Mouse (Mus musculus): Measurements from ENCODE around the gene Creb3. TPM values are rescaled to one million over a fixed set of nuclear protein-coding genes. Genes with fewer than 3 reads are reported as not detected.

Gene Creb3
- polyA plus RNA-seq, 1 experiment from 2014 or later: 94.1 TPM

DNA sequence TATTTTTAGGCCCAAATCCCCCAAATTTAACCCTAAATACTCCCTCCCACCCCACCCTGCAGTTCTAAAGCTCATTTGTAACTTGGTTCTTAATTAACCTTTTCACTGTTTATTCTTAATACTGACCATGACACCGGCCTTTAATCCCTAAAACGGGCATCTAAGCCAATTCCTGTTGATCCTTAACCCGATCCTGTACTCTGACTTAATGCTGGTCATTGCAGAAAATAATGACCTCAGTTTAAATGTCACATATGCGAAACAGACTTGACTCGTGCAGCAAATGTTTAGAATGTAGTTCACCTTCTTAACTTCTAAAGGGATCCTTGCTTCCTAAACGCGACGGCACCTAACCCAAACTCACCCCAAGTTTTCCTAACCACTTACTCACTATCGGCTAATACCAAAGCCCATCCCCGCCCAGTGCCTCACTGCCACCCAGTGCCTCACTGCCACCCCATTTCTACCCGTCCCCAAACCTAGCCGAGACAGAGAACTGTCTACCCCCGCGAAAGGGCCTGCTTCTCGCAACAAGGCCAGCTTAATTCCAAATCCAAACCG lies 616 bp upstream of the Creb3 start:
- Histone ChIP-seq H3K27ac (ENCODE audit: low read depth, low read length) (peak overlapping the region; percentile 98), H3K9me3 (ENCODE audit: control insufficient read depth, low read length) (no peaks in the 10 kb centered on the region), H3K4me3 (ENCODE audit: low read length) (peak overlapping the region; percentile 72), H3K27me3 (replicated peaks; ENCODE audit: control insufficient read depth, insufficient read depth, low read length) (no peaks in the 10 kb centered on the region), H3K36me3 (ENCODE audit: control insufficient read depth, insufficient read depth, low read length) (peaks cover 20% of the 10 kb centered on the region), H3K4me2 (ENCODE audit: low read length) (peak overlapping the region; percentile 95), H3K9ac (ENCODE audit: low read depth, low read length) (peak overlapping the region; percentile 96), H3K4me1 (ENCODE audit: control insufficient read depth, insufficient read depth, low read depth, low read length) (peaks cover 34% of the 10 kb centered on the region)
- WGBS: 3% methylated on average over 16 of the region's 16 CpGs
- no peak for ATAC-seq

DNA sequence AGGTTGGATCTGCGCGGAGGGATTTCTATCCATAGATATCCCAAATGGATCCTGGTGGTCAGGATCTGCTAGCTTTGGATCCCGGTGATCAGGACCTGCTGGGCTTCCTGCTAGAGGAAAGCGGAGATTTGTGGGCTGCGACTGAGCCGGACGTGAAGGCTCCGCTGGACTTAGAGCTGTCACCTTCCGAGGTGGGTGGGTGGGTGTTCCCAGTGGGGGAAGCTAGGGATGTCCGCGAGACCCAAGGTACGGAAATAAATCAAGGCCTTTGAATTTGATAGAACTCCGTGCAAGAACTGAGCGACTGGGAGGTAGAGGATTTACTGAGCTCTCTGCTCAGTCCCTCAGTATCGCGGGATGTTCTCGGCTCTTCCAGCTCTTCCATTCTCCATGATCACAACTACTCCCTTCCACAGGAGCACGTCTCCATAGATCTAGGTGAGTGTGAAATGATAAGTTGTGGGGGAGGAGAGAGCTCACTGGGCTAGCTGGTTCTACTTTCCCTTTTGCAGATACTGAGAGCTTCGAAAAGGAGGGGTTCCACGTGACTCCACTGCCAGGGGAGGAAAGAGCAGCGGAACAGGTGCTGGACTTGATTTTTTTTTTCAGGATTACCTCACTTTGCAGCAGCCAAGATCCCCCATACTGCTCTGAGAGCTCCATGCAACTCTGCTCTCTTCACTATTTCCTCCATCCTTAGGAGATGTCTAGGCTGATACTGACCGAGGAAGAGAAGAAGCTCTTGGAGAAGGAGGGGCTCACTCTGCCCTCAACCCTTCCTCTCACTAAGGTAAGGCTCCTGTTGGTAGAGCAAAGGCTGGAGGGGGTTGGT lies 853 bp downstream of the Creb3 start:
- peak overlapping the region; percentile 96 for H3K9ac ChIP-seq (ENCODE audit: low read depth, low read length)
- peak overlapping the region; percentile 95 for H3K4me2 ChIP-seq (ENCODE audit: low read length)
- peaks cover 34% of the 10 kb centered on the region for H3K36me3 ChIP-seq (ENCODE audit: control insufficient read depth, insufficient read depth, low read length)
- H3K27ac ChIP-seq (ENCODE audit: low read depth, low read length): peak overlapping the region; percentile 98
- peak; percentile 37 for ATAC-seq
- peaks cover 34% of the 10 kb centered on the region for H3K4me1 ChIP-seq (ENCODE audit: control insufficient read depth, insufficient read depth, low read depth, low read length)
- H3K9me3 ChIP-seq (ENCODE audit: control insufficient read depth, low read length): no peaks in the 10 kb centered on the region
- WGBS: 9% methylated on average over 22 of the region's 22 CpGs
- no peaks in the 10 kb centered on the region for H3K27me3 ChIP-seq (replicated peaks; ENCODE audit: control insufficient read depth, insufficient read depth, low read length)
- peak overlapping the region; percentile 72 for H3K4me3 ChIP-seq (ENCODE audit: low read length)

GRCm38 (mm10) chr4:43563601-43563875 lies 1.4 kb downstream of the Creb3 start:
- H3K27me3 ChIP-seq (replicated peaks; ENCODE audit: control insufficient read depth, insufficient read depth, low read length): no peaks in the 10 kb centered on the region
- H3K9me3 ChIP-seq (ENCODE audit: control insufficient read depth, low read length): no peaks in the 10 kb centered on the region
- peak overlapping the region; percentile 72 for H3K4me3 ChIP-seq (ENCODE audit: low read length)
- H3K36me3 ChIP-seq (ENCODE audit: control insufficient read depth, insufficient read depth, low read length): peaks cover 39% of the 10 kb centered on the region
- no peak for ATAC-seq
- peak overlapping the region; percentile 95 for H3K4me2 ChIP-seq (ENCODE audit: low read length)
- peaks cover 31% of the 10 kb centered on the region for H3K4me1 ChIP-seq (ENCODE audit: control insufficient read depth, insufficient read depth, low read depth, low read length)
- peak overlapping the region; percentile 96 for H3K9ac ChIP-seq (ENCODE audit: low read depth, low read length)
- H3K27ac ChIP-seq (ENCODE audit: low read depth, low read length): no peak overlapping the region
- 85% methylated on average over 4 of the region's 4 CpGs for WGBS

DNA sequence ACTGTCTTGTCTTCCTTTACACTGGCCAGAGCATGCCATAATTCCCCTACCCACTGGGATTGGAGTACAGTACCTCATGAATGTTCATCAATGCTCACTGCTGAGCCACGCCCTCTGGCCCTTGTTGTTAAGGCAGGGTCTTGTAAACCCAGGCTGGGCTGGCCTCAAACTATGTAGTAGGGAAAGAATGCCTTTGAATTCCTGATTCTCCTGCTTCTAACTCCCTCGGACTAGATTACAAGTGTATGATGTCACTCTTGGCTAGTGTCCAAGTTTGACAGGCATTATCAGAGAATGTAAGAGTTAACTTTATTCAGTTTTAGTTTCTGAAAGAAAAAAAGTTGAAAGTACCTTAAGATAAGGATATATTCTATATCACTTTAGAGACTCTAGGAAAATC lies 2.1 kb downstream of the Creb3 start:
- H3K27ac ChIP-seq (ENCODE audit: low read depth, low read length): no peak overlapping the region
- 35% methylated on average over 2 of the region's 2 CpGs for WGBS
- H3K4me3 ChIP-seq (ENCODE audit: low read length): no peak overlapping the region
- ATAC-seq: no peak
- H3K27me3 ChIP-seq (replicated peaks; ENCODE audit: control insufficient read depth, insufficient read depth, low read length): no peaks in the 10 kb centered on the region
- H3K36me3 ChIP-seq (ENCODE audit: control insufficient read depth, insufficient read depth, low read length): peaks cover 46% of the 10 kb centered on the region
- H3K9ac ChIP-seq (ENCODE audit: low read depth, low read length): no peak overlapping the region
- H3K4me1 ChIP-seq (ENCODE audit: control insufficient read depth, insufficient read depth, low read depth, low read length): peaks cover 28% of the 10 kb centered on the region
- H3K4me2 ChIP-seq (ENCODE audit: low read length): no peak overlapping the region
- no peaks in the 10 kb centered on the region for H3K9me3 ChIP-seq (ENCODE audit: control insufficient read depth, low read length)

DNA sequence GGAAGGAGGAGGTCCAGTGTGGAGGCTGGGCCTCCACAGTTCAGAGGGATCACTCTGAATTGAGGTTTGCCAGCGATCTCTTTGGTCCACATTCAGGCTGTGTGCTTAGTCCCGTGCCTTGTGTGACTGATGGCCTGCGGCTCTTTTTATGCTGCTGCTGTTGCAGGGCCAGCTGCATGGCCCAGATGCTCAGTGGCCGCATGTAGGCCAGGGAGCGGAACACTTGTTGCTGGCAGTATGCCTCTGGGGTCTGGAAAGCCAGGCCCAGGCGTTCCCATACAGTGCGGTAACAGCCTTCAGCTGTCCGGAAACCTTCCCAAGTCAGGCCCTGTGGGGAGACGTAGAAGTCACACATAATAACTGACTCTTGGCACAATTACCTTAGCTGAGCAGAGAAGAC lies 5.0 kb downstream of the Creb3 start:
- no peaks in the 10 kb centered on the region for H3K9me3 ChIP-seq (ENCODE audit: control insufficient read depth, low read length)
- no peak for ATAC-seq
- H3K9ac ChIP-seq (ENCODE audit: low read depth, low read length): no peak overlapping the region
- peaks cover 13% of the 10 kb centered on the region for H3K4me1 ChIP-seq (ENCODE audit: control insufficient read depth, insufficient read depth, low read depth, low read length)
- peaks cover 63% of the 10 kb centered on the region for H3K36me3 ChIP-seq (ENCODE audit: control insufficient read depth, insufficient read depth, low read length)
- H3K27me3 ChIP-seq (replicated peaks; ENCODE audit: control insufficient read depth, insufficient read depth, low read length): no peaks in the 10 kb centered on the region
- no peak overlapping the region for H3K4me3 ChIP-seq (ENCODE audit: low read length)
- H3K27ac ChIP-seq (ENCODE audit: low read depth, low read length): no peak overlapping the region
- WGBS: 88% methylated on average over 9 of the region's 9 CpGs
- no peak overlapping the region for H3K4me2 ChIP-seq (ENCODE audit: low read length)

GRCm38 (mm10) chr4:43571395-43572045 lies 9.4 kb downstream of the Creb3 start:
- Histone ChIP-seq H3K9me3 (ENCODE audit: control insufficient read depth, low read length) (no peaks in the 10 kb centered on the region), H3K27ac (ENCODE audit: low read depth, low read length) (no peak overlapping the region), H3K4me2 (ENCODE audit: low read length) (no peak overlapping the region), H3K36me3 (ENCODE audit: control insufficient read depth, insufficient read depth, low read length) (peaks cover 51% of the 10 kb centered on the region), H3K9ac (ENCODE audit: low read depth, low read length) (no peak overlapping the region), H3K4me1 (ENCODE audit: control insufficient read depth, insufficient read depth, low read depth, low read length) (peaks cover 19% of the 10 kb centered on the region), H3K27me3 (replicated peaks; ENCODE audit: control insufficient read depth, insufficient read depth, low read length) (no peaks in the 10 kb centered on the region), H3K4me3 (ENCODE audit: low read length) (no peak overlapping the region)
- 96% methylated on average over 6 of the region's 6 CpGs for WGBS
- ATAC-seq: no peak

GRCm38 (mm10) chr4:43573561-43573960 lies 11.4 kb downstream of the Creb3 start:
- Histone ChIP-seq H3K27ac (ENCODE audit: low read depth, low read length) (no peak overlapping the region), H3K9ac (ENCODE audit: low read depth, low read length) (no peak overlapping the region), H3K9me3 (ENCODE audit: control insufficient read depth, low read length) (no peaks in the 10 kb centered on the region), H3K4me2 (ENCODE audit: low read length) (no peak overlapping the region), H3K27me3 (replicated peaks; ENCODE audit: control insufficient read depth, insufficient read depth, low read length) (no peaks in the 10 kb centered on the region), H3K36me3 (ENCODE audit: control insufficient read depth, insufficient read depth, low read length) (peaks cover 32% of the 10 kb centered on the region), H3K4me1 (ENCODE audit: control insufficient read depth, insufficient read depth, low read depth, low read length) (peaks cover 32% of the 10 kb centered on the region), H3K4me3 (ENCODE audit: low read length) (no peak overlapping the region)
- WGBS: 89% methylated on average over 4 of the region's 4 CpGs
- ATAC-seq: no peak

- H3K27ac ChIP-seq (ENCODE audit: low read depth, low read length): no peak overlapping the region
- H3K27me3 ChIP-seq (replicated peaks; ENCODE audit: control insufficient read depth, insufficient read depth, low read length): no peaks in the 10 kb centered on the region
- H3K36me3 ChIP-seq (ENCODE audit: control insufficient read depth, insufficient read depth, low read length): peaks cover 18% of the 10 kb centered on the region
- H3K9me3 ChIP-seq (ENCODE audit: control insufficient read depth, low read length): no peaks in the 10 kb centered on the region
- no peak overlapping the region for H3K9ac ChIP-seq (ENCODE audit: low read depth, low read length)
- peaks cover 41% of the 10 kb centered on the region for H3K4me1 ChIP-seq (ENCODE audit: control insufficient read depth, insufficient read depth, low read depth, low read length)
- H3K4me2 ChIP-seq (ENCODE audit: low read length): peak overlapping the region; percentile 38
- 58% methylated on average over 2 of the region's 2 CpGs for WGBS
- no peak for ATAC-seq
- peak overlapping the region; percentile 3; the same call in 1 of the 2 replicates for H3K4me3 ChIP-seq (ENCODE audit: low read length)
Observed at GRCm38 (mm10) chr4:43575356-43575755, 13.2 kb downstream of the Creb3 start.

DNA sequence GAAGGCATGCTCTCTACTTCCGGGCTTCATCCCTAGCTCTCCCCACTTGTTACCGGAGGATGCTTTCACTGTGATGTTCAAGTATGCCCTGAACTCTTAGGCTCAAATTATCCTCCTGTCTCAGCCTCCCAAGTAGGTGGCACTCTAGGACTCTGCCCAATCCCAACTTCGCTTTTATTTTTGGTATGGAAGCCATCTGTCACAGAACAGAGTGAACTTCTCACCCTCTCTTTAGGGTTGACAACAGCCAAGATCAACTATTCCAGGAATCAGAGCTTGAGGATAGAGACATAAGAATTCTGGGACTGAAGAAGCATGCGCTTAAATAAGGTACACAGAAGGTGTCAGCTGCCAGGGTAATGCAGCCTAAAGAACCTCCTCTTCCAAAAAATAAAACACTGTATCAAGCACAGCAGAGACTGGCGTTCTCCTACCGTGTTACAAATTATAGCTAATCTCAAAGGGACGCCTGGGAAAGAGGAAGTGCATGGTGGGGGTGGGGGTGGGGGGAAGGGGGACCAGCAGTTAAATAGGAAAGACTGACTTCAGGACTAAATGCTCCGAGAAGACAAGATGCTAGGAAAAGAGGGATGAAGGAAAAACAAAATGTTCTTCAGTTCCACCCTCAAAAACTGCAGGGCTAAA lies 15.2 kb downstream of the Creb3 start:
- Histone ChIP-seq H3K4me2 (ENCODE audit: low read length) (peak overlapping the region; percentile 85), H3K27me3 (replicated peaks; ENCODE audit: control insufficient read depth, insufficient read depth, low read length) (no peaks in the 10 kb centered on the region), H3K9ac (ENCODE audit: low read depth, low read length) (peak overlapping the region; percentile 97), H3K27ac (ENCODE audit: low read depth, low read length) (no peak overlapping the region), H3K36me3 (ENCODE audit: control insufficient read depth, insufficient read depth, low read length) (peaks cover 21% of the 10 kb centered on the region), H3K9me3 (ENCODE audit: control insufficient read depth, low read length) (no peaks in the 10 kb centered on the region), H3K4me1 (ENCODE audit: control insufficient read depth, insufficient read depth, low read depth, low read length) (peaks cover 41% of the 10 kb centered on the region), H3K4me3 (ENCODE audit: low read length) (peak overlapping the region; percentile 94)
- ATAC-seq: no peak
- WGBS: 56% methylated on average over 8 of the region's 8 CpGs

Measured in hindbrain, embryonic 16.5 days (tissue).